Mouse (Mus musculus) ES-E14 (cell line): Measurements from ENCODE around the gene Klk1b1.
"Not testable (repeated sequence)": the region's sequence is repeated elsewhere in the genome, so short reads cannot be mapped to it uniquely, and the experiment has no call there.

ENCODE experiments used
- CHD2 ChIP-seq: IDR thresholded peaks from 2 replicates; pipeline ENCODE4 v1.6.1; 2014; ENCODE audit warnings: mild to moderate bottlenecking, low read depth, low read length, inconsistent platforms
- ZC3H11A ChIP-seq: IDR thresholded peaks from 2 replicates; pipeline ENCODE4 v1.6.1; 2012; ENCODE audit warnings: low read depth, mild to moderate bottlenecking, inconsistent platforms, low read length, borderline replicate concordance
- ZNF384 ChIP-seq: IDR thresholded peaks from 2 replicates; pipeline ENCODE4 v1.6.1; 2012; ENCODE audit warnings: low read depth, low read length, inconsistent platforms

GRCm38 (mm10) chr7:44014666-44015065 lies 48.1 kb downstream of the Klk1b1 start:
- not testable (repeated sequence) for TF ChIP-seq ZNF384, CHD2, ZC3H11A
